25 mouse cellular contexts compared by ENCODE assay signal in genomic region chr13:43008466-43008865, GRCm38 (mm10).
"Had no signal": no experiment of that assay in that cellular context is flagged by ENCODE, and none has a peak within 500 bp of the region (broad histone marks: within the 10 kb centered on the region; RNA-seq: fewer than 3 reads in every experiment).

No protein-coding gene starts in this region.

- ATAC-seq: hindbrain, embryonic 16.5 days; intestine, embryonic 15.5 days; liver, embryonic 12.5 days; midbrain, embryonic 15.5 days had no signal

- H3K4me1 ChIP-seq: liver, embryonic 12.5 days; liver, embryonic 15.5 days had no signal

- H3K9ac ChIP-seq: intestine, embryonic 15.5 days; limb, embryonic 13.5 days; liver, embryonic 12.5 days; liver, embryonic 15.5 days; lung, embryonic 15.5 days; midbrain, embryonic 15.5 days; neural tube, embryonic 13.5 days had no signal

- H3K36me3 ChIP-seq: intestine, embryonic 15.5 days; limb, embryonic 10.5 days; limb, embryonic 13.5 days; liver, embryonic 12.5 days; liver, embryonic 15.5 days; lung, embryonic 15.5 days; midbrain, embryonic 10.5 days; midbrain, embryonic 15.5 days; neural tube, embryonic 13.5 days had no signal

- H3K4me2 ChIP-seq: intestine, embryonic 15.5 days; limb, embryonic 13.5 days; liver, embryonic 12.5 days; liver, embryonic 15.5 days; lung, embryonic 15.5 days; midbrain, embryonic 15.5 days; neural tube, embryonic 13.5 days had no signal

- H3K9me3 ChIP-seq: intestine, embryonic 15.5 days; limb, embryonic 10.5 days; limb, embryonic 13.5 days; liver, embryonic 12.5 days; liver, embryonic 15.5 days; lung, embryonic 15.5 days; megakaryocyte, embryonic 14.5 days; midbrain, embryonic 10.5 days; midbrain, embryonic 15.5 days; neural tube, embryonic 13.5 days had no signal

- H3K4me3 ChIP-seq: intestine, embryonic 15.5 days; limb, embryonic 10.5 days; limb, embryonic 13.5 days; liver, embryonic 12.5 days; liver, embryonic 15.5 days; lung, embryonic 15.5 days; megakaryocyte, embryonic 14.5 days; midbrain, embryonic 10.5 days; midbrain, embryonic 15.5 days; neural tube, embryonic 13.5 days had no signal

- H3K27me3 ChIP-seq: intestine, embryonic 15.5 days; limb, embryonic 13.5 days; liver, embryonic 12.5 days; liver, embryonic 15.5 days; lung, embryonic 15.5 days; megakaryocyte, embryonic 14.5 days; midbrain, embryonic 15.5 days; neural tube, embryonic 13.5 days had no signal

- H3K27ac ChIP-seq: intestine, embryonic 15.5 days; limb, embryonic 10.5 days; limb, embryonic 13.5 days; liver, embryonic 12.5 days; liver, embryonic 15.5 days; lung, embryonic 15.5 days; midbrain, embryonic 10.5 days; midbrain, embryonic 15.5 days; neural tube, embryonic 13.5 days; stomach, postnatal 0 days had no signal

- DNase-seq: kidney, adult 2 months; kidney, postnatal 36 days; layer of hippocampus, postnatal 36 days; liver; lung, adult 18-20 months; lung, postnatal 10 days; lung, postnatal 36 days; right cerebral cortex, adult 18-20 months; right cerebral cortex, postnatal 14 days; right cerebral cortex, postnatal 4 days; thymus, adult 2 months; thymus, postnatal 14 days; thymus, postnatal 4 days had no signal
